Mouse (Mus musculus): Measurements from ENCODE around the gene Nme7. TPM values are rescaled to one million over a fixed set of nuclear protein-coding genes. Genes with fewer than 3 reads are reported as not detected.

The Nme7 gene
- total RNA-seq, 2 experiments from 2014 or later = 2.1 TPM

DNA sequence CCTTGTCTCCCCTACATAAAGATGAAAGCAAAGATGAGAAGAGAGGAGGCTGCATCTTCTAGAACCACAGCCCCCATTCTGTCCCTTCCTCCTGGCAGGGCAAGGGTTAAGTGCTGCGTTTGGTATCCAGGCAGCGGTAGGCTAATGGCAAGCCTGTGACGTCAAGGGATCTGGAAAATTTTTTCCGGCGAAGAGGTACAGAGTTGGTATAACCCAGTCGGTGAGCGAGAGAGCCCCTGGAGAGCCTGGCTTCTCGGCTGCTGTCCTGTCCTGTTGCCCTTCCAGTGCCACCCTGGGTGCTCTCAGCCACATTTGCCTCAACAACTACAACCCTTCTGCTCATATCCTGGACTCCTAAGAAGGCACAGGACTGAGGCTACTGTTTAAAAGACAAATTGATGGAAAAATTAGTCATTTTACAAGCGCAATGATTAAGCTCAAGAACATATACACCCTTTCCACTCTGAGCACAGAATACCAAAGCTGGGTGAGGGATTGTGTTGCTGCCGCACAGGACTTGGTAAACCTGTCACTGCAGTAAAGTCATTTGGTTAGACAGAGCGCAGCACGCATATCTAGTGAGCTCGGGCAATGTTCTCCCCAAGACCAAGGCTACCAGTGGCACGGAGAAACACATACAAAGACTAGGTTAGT lies 151.0 kb downstream of the Nme7 start:
- DNase-seq = no peak
- intact Hi-C loops (cut with DNase I) = no loop called here

DNA sequence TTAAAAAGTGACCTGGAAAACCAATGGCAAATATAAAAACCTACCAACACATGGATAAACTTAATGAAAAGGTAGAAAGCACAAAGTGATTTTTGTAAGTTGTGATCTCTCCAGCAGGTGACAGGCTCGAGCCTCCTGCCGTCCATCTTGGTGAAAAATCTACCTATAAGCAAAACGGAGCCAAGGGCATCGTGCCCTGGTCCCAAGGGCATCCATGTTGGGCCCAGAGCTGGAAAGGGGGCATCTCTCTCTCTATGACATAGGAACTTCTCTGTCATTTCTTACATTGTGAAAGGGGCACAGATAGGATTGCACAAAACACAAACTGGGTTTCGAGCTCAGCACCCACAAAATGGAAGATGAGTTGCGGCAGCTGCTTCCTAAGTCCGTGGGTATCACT lies 151.7 kb downstream of the Nme7 start:
- no peak for DNase-seq
- intact Hi-C loops (cut with DNase I) = no loop called here

DNA sequence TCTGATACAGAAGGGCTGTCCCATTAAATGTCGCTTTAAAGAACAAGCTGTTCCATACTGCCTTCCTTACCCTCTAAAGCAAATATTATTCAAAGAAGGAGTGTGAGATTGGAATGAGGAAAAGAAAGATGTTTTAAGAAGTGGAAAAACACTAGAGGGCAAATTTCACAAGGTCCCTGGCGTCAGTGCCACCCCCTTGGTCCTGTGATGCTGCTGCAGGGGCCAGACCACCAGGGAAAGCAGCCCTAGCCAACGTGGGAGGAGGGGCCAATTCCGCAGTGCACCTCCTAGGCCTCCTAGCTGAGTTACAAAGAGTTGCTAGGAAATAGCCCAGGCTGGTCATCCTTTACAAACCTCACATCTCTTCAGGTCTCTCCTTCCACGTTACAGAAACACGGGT lies 152.1 kb downstream of the Nme7 start:
- DNase-seq = no peak
- intact Hi-C loops (cut with DNase I) = no loop called here

DNA sequence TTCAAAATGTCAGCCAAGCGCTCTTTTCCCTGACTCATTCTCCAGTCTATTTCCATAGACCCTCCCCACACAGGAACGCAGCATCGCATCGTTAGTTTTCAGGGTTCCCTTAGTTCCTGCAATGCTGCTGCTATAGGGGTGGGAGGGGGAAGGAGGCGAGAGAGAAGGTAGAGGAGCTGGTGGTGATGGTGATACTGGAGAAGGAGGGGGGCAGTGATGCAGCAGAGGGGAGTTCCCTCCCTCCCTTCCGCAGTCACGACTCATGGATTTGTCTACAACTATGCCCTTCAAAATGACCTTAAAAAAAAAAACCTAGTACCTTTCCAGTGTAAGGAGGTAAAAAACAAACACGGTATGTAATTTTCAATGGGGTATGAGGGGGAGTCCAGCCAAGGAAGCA lies 152.8 kb downstream of the Nme7 start:
- intact Hi-C loops (cut with DNase I) = no loop called here
- no peak for DNase-seq

DNA sequence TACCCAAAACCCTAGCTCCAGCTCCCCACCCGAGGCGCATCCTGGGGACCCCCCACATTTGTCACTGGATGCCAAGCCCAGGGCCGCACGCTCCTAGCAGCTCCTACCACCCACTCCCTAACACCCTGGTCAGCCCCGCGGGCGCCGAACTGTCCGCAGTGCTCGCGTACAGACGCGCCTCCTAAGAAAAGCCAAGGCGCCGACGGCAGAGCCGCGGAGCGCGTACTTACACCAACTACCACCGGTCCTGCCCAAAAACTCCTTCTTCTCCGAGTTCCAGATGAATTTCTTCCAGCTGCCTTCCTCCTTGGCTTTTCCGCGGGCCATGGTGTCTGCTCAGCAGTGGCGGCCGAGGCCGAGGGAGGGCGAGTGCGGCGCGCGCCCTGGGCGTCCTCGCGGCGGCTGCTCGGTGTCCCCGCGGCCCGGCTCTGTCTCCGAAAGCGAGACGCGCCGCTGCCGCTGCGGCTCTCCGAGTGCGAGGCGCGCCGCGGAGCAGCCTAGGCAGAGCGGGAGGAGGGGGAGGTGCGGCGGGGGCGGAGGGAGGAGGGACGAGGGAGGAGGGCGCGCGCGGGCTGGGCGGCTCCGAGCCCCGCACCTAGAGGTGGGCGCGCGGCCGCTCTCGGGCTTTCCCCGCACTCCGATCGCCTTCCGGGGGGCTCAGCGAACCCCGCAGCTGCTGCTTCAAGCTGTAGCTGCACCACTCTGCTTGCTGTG lies 153.8 kb downstream of the Nme7 start:
- DNase-seq = peak; percentile 29 to 42
- intact Hi-C loops (cut with DNase I) = no loop called here

DNA sequence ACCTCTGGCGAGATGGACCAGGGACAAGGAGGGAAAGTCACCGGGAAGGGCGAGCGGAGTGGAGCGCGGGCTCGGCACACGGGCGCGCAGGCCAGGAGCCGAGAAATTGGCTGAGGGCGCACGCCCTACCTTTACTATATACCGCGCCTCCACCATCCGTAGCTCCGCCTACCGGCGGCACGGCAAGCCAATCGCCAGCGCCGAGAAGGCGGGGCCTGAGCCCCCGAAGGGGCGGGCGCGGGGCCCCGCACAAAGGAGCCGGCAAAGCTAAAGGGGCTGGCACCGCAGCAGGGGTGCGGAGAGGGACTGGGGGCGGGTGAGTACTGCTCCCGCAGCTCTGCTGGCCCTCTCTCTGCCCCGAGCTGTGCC lies 154.3 kb downstream of the Nme7 start, which contains the start of gene Atp1b1:
Atp1b1 (minus strand) TSS at position 111 of the 369 bp plus-strand sequence.
- intact Hi-C loops (cut with DNase I) = no loop called here

DNA sequence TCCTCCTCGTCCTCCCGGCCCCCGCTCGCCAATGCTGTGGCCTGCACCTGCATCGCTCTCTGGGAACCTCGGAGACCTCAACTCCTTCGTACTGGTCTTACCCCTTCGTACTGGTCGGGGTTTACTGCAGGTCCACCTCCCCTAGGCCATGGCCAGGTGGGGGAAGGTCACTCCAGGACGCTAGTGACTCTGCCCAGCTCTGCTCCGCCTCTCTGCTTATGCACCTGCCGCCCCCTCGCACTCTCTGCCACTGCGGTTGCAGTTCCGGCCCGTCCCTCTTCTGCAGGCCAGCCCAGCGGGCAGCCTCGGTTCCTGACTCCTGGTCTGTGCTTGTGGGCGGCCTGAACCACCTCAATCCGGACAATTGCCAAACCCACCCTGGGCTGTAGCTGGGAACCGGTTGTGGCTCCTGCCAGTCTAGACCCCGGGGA lies 154.7 kb downstream of the Nme7 start:
- intact Hi-C loops (cut with DNase I) = no loop called here
- DNase-seq = peak in 1 of 2 experiments; percentile 11

More for the DNA sequence above, 154.3 kb downstream of the Nme7 start, which contains the start of gene Atp1b1:
- peak; percentile 48 to 62 for DNase-seq

DNA sequence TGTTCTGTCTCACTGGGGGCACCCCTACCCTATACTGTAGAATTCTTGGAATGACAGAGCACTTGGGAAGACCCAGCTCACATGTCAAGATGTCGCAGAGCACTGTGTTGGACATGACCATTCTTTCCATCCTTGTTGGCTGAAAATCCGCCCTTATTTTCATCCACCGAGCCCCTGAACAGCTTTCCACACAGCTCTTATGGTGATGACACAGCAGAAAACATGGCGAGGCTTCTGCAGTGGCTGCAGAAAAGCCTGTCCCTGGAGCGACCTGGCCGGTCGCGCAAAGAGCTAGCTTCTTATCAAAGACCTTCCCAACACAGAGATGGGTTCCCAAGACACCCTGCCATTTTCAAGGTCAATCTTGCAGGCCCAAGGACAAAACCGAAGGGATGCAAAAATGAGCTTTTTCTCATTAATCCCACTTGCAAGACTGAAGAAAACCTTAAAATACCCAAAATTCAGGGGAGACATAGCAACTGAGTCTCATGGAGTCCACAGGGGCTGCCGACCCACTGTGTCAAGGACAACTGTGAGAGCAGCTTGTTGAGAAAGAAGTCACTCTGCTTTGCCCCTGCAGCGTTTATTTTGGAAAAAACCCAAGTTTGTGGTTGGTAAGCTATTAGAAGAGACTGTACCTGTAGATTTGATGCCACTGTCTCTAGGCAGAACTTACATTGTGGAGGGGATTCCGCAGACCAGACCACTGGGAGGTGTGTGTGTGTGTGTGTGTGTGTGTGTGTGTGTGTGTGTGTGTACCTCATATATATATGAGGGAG lies 155.4 kb downstream of the Nme7 start:
- DNase-seq = no peak

DNA sequence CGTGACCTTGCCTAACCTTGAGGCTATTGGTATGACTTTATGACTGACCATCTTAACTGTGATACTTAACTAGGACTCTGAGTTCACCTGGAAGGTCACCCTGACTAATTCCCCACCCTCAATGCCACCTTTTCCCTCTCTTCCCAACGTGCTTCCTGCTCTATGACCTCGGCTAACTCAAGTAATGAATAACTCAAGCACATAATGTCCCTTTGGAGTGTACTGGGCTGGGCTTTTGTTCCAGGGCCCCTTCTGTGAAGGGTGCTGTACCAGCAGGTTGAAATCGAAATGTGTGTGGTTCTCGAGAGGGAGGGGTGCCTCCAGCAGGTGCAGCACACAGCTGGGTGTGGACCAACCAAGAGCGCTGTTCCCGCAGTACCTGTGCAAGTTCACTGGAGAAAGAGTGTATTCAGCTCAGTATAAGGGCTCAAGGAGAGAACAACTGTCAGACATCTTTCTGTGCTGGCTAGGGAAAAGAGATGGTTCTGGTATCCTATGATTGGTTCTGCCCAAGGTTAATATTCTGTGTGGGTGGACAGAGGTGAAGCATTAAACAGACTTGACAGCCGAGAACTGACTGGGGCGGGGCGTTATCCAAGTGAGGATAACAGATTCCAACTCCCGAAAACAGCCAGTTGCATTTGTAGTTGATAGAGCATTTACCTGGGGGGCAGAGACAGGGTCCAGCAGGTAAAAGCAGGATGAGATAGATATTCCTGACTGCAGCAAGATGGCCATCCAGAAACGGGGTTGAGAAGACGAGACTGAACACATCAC lies 157.2 kb downstream of the Nme7 start:
- DNase-seq = no peak
- intact Hi-C loops (cut with DNase I) = loop anchor here (2.0 kb wide), 1 partner anchor 438 kb away; no protein-coding TSS in a partner anchor

More for the DNA sequence above, 155.4 kb downstream of the Nme7 start:
- intact Hi-C loops (cut with DNase I) = no loop called here

DNA sequence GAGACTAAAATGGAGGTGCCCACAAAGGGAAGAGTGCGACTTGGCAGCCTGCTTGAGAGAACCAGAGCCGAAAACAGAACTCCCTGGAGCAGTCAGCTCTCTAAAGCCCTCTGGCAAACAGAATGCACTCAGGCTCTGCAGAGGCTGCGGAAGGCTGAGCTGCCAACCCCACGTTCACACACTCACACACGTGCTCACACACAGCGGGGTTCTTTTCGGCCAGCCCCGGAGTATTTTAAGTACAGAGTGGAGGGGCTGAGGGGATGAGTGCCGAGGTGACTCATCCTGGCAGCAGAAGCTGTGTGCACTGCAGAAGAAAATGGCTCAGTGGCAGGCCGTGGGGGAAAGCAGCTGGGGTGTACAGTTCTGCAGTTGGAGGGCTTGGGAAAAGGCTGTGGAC lies 157.8 kb downstream of the Nme7 start:
- DNase-seq = peak; percentile 16 to 24
- intact Hi-C loops (cut with DNase I) = loop anchor here (2.0 kb wide), 1 partner anchor 437 kb away; no protein-coding TSS in a partner anchor

DNA sequence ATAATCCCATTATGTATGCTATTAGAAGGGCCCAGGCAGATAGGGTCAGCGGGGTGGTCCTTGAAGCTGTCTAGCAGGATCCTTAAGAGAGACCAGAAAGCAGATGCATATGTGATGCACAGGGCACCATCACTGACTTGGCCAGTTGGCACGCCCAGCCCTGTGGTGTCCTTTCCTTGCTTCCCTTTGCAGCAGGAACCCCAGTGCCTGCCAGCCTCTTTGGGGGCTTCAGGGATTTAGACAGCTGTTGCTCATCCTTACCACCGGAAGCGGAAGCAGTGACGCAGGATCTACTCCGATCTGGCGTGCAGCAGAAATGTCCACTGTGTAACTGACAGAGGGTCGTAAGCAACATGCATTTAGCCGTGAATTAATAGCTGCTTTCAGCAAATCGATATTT lies 163.5 kb downstream of the Nme7 start:
- no peak for DNase-seq
- intact Hi-C loops (cut with DNase I) = no loop called here

DNA sequence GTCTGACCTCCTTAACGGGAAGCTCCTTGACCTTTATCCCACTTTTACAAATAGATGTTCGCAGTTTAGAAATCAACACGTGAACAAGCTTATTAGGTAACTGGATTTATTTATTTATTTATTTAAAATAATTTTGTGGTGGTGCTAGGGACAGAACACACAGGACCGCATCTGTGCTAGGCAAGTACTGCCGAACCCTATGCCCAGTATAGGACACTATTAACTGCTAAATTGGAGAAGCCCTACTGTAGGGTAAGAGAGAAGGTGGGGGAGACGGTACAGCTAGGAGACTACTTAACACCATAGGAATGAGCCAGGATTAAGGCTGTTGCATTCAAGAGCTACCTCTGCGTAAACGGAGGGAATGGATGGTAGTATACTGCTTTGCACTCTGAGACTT lies 164.4 kb downstream of the Nme7 start:
- intact Hi-C loops (cut with DNase I) = no loop called here
- DNase-seq = no peak

DNA sequence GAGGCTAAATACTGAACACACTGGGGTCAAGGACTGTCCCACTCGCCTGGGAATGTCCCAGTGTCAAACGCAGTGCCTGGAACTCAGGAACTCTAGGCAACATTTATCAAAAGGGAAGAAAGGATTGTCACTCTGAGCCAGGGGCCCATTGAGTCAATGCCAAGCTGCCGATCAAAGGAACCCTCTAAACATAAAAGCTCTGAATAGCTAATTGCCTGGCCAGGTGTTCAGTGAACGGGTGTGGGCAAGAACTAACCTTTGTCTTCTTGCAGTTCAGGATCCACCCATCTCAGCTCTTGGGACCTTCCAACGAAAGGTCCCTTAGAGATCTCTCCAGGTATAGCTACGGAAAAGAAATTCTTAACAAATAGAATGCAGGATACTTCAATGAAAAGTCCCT lies 167.1 kb downstream of the Nme7 start:
- intact Hi-C loops (cut with DNase I) = no loop called here
- no peak for DNase-seq

DNA sequence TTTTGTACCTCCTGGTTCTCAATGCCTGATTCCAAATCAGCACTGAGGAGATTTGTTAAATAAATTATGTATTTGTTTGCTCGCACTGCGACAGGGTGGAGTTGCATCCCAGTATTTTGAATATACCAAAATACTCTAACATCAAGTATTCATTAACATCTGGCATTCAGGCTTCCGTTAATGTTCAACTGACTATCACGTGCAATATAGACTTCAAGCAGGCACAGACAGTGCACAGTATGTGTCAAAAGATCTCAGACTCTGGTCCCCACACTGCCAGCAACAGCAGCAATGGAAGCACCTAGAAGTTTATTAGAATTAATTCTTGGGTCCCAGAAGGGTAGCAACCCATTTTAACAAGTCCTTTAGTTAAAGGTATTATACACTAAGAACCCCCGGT lies 167.7 kb downstream of the Nme7 start:
- no peak for DNase-seq
- intact Hi-C loops (cut with DNase I) = no loop called here

DNA sequence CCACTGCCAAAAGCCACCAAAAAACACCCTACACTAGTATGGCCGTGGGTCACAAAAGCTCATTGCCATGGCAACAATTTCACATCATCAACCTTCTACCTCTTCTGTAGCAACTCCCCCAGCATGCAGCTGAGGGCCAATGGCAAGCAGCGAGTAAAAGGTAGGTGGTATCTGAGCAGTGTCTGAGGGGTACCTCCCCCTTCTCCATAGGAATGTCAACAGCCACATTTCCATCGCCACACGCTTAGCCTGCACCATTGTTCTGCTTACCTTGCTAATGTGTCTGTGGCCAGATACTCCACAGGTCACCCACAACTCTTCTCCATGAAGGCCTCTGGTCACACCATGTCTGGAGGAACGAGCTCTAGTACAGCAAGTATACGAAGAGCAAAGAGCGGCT lies 169.5 kb downstream of the Nme7 start:
- intact Hi-C loops (cut with DNase I) = no loop called here
- DNase-seq = no peak

DNA sequence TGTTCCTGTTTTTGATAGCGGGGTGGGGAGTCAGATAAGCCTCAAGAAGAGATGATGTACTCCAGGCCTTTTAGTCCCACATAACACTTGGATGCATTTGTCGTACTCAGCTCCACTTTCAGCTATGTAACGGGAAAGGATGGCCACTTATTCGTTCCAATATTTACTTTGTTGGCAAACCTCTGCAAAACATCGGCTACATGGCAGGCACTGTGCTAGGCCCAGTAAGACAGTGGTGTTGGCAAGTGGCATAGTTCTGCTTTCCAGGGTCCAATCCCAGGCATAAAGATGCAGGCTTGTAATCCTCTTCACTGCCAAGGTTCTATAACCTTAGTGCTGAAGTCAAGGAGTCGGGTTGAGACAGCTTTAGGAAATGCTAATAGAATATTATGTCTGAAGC lies 170.4 kb downstream of the Nme7 start:
- intact Hi-C loops (cut with DNase I) = no loop called here
- no peak for DNase-seq

DNA sequence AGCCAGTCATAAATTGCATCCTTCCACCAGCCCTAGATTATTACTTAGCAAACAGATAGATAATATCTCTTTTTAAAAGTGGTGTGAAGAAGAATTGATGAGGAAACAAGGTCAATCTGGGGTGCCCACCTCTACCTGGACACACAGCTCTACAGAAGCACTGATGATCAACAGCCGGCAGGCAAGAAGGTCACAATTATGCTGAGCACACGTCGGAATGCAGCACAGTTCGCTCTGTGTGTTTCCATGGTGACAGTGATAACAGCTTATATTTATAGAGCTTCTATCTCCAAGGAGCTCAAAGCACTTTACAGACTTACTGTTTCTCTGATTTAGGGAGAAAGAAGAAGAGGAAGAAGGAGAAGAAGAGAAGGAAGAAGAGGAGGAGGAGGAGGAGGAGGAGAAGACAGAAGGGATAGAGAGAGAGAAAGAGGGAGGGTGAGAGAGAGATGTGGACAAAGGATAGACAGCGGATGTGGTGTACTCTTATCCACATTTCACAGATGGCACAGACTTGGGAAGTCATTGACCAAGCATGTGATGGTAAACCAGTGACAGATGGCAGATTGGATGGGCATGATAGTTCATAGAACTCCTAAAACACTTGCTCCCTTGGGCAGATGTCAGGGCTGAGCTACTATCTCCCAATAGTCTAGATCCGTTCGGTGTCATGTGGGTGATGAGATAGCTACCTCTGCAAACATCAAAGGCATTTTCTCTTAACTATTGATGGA lies 171.0 kb downstream of the Nme7 start:
- intact Hi-C loops (cut with DNase I) = no loop called here
- no peak for DNase-seq

DNA sequence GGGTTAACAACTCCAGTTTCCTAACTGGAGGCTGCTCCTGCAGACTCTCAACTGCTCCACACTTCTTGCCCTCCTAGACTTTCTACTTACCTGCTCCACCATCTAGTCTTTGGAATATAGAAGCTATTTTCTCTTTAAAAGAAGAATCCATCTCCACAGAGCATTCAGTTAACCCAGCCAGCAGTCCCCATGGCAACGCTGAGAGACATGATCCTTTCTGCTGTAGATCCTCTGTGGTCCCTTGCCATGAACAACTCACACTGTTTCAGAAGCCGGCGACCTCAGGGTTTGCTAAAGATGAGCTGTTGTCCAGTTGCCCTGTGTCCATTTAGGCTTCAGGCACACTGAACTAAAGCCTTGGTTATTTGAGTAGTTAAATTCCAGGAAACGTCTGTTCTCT lies 172.0 kb downstream of the Nme7 start:
- no peak for DNase-seq
- intact Hi-C loops (cut with DNase I) = no loop called here

DNA sequence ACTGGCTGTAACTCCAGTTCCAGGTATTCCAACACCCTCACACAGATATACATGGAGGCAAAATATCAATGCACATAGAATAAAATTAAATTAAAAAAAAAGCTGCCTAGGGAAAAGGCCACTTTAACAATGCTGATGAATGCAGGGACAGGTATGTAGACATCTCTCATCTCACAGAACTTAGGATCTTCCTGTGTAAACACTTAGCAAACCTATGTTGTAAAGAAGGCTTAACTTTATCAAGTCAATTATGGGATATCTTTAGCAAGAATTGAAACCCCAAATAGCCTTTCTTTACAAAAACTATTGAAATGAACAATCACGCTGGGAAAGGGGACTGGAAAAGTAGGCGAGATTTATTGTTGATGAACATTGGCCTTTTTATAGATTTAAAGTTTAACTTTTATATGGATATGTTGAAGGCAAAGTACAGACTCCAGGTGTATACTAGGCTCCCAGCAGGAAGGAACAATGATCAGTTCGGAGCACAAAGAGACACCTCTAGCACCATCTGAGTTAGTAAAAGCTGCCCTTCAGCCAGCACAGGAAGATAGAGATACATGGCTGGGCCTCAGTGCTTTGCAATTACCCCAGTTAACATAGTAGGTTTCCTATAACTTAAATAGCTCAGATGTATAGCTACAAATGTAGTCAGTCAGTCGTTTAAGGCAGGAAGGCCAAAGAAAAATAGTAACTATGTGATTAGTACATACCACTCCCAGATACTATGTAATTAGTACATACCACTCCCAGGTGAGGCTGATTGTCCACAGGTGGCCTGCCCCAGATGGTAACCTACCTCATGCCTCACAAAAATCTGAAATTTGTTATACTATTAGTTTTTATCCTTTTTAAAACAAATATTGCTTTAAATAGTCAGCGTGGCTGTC lies 177.1 kb downstream of the Nme7 start:
- DNase-seq = no peak
- intact Hi-C loops (cut with DNase I) = no loop called here
